Mouse (Mus musculus): Measurements from ENCODE around the gene Vsx2. TPM values are rescaled to one million over a fixed set of nuclear protein-coding genes. Genes with fewer than 3 reads are reported as not detected.

The Vsx2 gene
- polyA plus RNA-seq (2021; fragmentation: Nextera tagmentation): 0.06 TPM in 1 of 2 replicates, not detected in the other
- long read RNA-seq, experiment 1: 0 reads
- long read RNA-seq, experiment 2, partial matches to known transcripts: 0 of 1 reads
- long read RNA-seq, experiment 2, other reads (novel, unspliced or antisense): 1 of 1 reads

DNA sequence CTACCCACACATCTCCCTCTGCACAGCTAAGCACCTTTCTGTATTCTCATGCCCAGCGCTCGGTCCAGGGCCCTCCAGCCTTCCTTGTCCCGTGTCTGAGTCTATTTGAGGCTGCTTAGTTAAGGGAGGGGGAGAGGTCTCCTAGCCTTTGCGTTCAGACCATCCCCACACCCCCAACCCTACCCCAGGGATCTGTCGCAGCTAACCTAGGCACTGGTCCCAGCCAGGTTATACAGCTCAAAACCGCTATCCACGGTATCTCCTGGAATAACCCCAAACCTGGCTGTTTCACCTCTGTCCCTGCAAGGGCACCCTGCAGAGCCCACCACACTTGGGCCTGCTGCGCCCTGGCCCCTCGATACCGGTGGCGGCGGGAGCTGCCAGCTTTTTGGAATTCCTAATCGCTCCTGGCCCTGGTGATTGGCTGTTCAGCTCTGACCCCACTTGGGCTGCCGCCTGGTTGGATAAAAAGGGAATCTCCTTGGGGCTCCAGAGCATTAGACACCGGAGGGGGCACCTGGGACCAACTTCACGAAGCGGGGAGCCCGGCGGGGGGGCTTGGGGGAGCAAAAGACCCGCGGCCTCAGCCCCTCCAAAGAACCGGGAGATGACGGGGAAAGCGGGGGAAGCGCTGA lies at the start of gene Vsx2:
Gene Vsx2 (plus strand): TSS at position 427 of the 635 bp plus-strand sequence.

DNA sequence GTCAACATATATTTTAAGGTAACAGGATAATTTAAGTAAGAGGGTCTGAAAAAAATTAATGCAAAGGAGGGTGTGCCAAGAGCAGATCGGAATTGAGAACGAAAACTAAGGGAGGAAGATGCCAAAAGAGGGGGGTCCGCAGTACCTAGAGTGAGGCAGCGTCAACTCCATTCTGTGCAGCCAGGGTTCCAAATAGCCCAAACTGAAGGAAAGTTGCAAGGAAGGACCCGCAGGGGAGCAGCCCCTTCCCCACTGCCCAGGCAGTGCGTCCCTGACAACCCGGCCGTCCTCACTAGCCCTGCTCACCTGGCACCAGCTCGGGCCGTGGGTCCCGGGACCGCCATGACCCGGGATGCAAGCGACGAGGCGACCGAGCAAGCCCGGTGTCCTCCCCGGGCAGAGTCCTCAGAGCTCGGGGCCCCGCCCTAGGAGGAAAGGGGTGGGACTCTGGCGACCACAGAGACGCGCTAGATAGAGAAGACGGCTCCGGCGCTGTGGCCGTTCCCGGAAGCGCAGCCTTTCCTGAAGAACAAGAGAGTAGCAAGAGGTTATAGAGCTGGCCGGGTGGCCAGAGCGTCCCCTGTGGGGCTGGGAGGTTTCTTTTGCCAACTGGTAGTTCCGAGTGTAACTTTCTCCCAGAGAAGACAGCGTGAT lies 47.5 kb downstream of the Vsx2 start, which contains the start of gene Abcd4:
Gene Abcd4 (minus strand): TSS at position 437 of the 654 bp plus-strand sequence.

DNA sequence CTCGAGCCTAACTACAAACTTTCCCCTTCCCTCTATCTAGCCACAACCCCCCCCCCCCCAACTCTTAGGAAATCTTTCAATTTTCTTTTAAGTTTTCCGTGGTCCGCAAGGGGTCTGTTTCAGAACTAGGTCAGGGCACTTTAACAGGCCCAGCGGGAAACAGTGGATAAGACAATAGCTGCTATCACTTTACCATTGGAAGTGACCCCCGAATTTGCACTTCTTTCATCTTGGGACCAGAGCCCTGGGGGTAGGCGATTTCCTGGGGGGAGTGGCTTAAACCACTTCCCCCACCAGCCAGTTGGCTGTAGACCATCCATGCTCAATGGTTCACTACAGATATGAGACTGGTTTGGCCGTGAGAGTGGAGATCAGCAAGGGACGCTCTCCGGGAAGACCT lies 71.1 kb downstream of the Vsx2 start, which contains the start of gene Vrtn:
Gene Vrtn (plus strand): TSS at position 366 of the 400 bp plus-strand sequence.

Other genes with a start within 250 kb of the Vsx2 start
- 22.0 and 22.8 TPM in 2 replicates for gene Coq6, start 208.1 kb upstream of the Vsx2 start, polyA plus RNA-seq (2021; fragmentation: Nextera tagmentation)
- gene Fam161b, start 207.9 kb upstream of the Vsx2 start, polyA plus RNA-seq (2021; fragmentation: Nextera tagmentation): 6.8 TPM in 2 replicates
- 10.9 and 13.0 TPM in 2 replicates for gene Entpd5, start 160.7 kb upstream of the Vsx2 start, polyA plus RNA-seq (2021; fragmentation: Nextera tagmentation)
- gene Bbof1, start 160.7 kb upstream of the Vsx2 start, polyA plus RNA-seq (2021; fragmentation: Nextera tagmentation): 1.1 and 1.5 TPM in 2 replicates
- gene Rnf113a2, start 152.6 kb upstream of the Vsx2 start, polyA plus RNA-seq (2021; fragmentation: Nextera tagmentation): 18.2 and 19.2 TPM in 2 replicates
- 61.7 and 75.7 TPM in 2 replicates for gene Aldh6a1, start 118.8 kb upstream of the Vsx2 start, polyA plus RNA-seq (2021; fragmentation: Nextera tagmentation)
- 39.6 and 39.7 TPM in 2 replicates for gene Lin52, start 118.3 kb upstream of the Vsx2 start, polyA plus RNA-seq (2021; fragmentation: Nextera tagmentation)
- gene Abcd4, start 47.7 kb downstream of the Vsx2 start, polyA plus RNA-seq (2021; fragmentation: Nextera tagmentation): 8.9 and 9.9 TPM in 2 replicates
- gene Vrtn, start 71.3 kb downstream of the Vsx2 start, polyA plus RNA-seq (2021; fragmentation: Nextera tagmentation): 0.09 TPM in 1 of 2 replicates, not detected in the other
- gene Syndig1l, start 129.1 kb downstream of the Vsx2 start, polyA plus RNA-seq (2021; fragmentation: Nextera tagmentation): 1.1 and 1.4 TPM in 2 replicates
- 61.3 and 83.7 TPM in 2 replicates for gene Npc2, start 203.4 kb downstream of the Vsx2 start, polyA plus RNA-seq (2021; fragmentation: Nextera tagmentation)
- 118 and 129 TPM in 2 replicates for gene Isca2, start 203.5 kb downstream of the Vsx2 start, polyA plus RNA-seq (2021; fragmentation: Nextera tagmentation)

Measured in layer of hippocampus, adult 6 months (tissue).